Mouse (Mus musculus): ENCODE results near the gene Tff3.

- TF ChIP-seq EP300 (IDR thresholded peaks at IDR 0.05; ENCODE audit: low read length) (no peak), CTCF (conservative IDR thresholded peaks at IDR 0.05 in 1 of 2, IDR thresholded peaks at IDR 0.05 in 1 of 2; ENCODE audit: low read depth in 2 of 2, low read length in 2 of 2) (no peak), ZNF384 (IDR thresholded peaks at IDR 0.05; ENCODE audit: low read depth, low read length) (no peak), GABPA (IDR thresholded peaks at IDR 0.05; ENCODE audit: insufficient replicate concordance, low read depth, low read length) (no peak), USF2 (conservative IDR thresholded peaks at IDR 0.05; ENCODE audit: low read depth, low read length) (no peak), MAX (IDR thresholded peaks at IDR 0.05; ENCODE audit: low read length) (no peak), CHD2 (IDR thresholded peaks at IDR 0.05; ENCODE audit: low read length) (no peak), USF1 (IDR thresholded peaks at IDR 0.05; ENCODE audit: low read depth, low read length) (no peak), POLR2A (IDR thresholded peaks at IDR 0.05; ENCODE audit: low read depth, low read length) (no peak), TCF12 (IDR thresholded peaks at IDR 0.05; ENCODE audit: low read depth, low read length) (no peak)
Measured at GRCm38 (mm10) chr17:31136291-31136690, 6.8 kb upstream of the Tff3 start.

All from CH12.LX (cell line).